Mouse (Mus musculus) WW6 (cell line): Measurements from ENCODE around the gene Itga9.
A peak's percentile ranks its signal among the peaks of the same experiment; 100 is the strongest.

Experiments used
- DNase-seq: peaks from one replicate; pipeline ENCODE4 v3.0.0-alpha.2; 2013; ENCODE audit warnings: low read depth, low spot score

Gene Itga9

DNA sequence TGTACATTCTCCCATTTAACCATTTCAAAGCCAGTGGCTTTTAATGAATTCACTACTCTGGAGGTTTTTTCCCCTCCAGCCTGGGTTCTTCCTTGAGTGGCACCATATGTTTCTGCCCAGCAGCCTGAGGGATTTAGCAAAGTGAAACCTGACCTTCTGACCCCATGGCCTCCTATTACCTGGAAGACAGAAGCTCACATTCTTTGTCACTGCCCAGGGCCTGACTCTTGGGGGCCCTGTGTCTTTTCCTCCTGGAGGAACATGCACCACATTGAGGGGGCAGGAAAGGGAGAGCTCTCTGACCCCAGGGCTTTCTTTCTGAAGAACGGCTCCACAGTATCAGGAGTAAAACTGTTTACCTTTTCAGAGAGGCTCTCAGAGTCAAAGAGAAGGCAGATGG is 46.9 kb downstream of the Itga9 start:
- no peak for DNase-seq

DNA sequence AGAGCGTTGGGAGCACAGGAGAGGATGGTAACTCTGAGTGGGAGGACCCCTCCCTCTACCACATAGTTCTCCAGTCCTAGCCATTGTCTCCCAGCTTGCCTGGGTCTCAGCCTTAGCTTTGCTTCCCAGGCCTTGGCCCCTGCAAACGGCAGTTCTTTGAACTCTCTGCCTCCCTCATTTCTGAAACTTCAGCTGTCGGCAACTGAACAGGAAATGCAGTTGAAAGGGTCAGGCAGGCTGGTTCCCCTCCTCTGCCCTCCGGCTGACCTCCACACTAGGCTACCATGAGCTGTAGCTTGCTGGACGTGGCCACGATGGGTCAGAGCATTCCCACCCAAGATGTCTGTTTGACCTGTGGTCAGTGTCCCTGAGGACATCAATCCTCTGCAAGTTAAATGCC is 48.5 kb downstream of the Itga9 start:
- DNase-seq: no peak

DNA sequence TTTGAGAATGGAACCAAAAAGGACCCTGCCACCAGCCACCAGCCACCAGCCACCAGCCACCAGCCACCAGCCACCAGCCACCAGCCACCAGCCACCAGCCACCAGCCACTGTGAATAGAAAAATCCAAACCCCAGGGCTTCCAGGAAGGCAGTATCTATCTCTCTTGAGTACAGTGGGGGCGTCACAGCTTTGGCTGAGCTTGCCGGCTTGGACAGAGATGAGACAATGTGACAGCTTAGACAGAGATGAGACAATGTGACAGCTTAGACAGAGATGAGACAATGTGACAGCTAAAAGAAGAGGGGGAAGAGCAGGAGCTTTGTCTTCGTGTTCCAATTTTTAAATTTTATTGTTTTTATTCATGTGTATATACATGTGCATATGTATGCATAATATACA is 49.2 kb downstream of the Itga9 start:
- DNase-seq: no peak

DNA sequence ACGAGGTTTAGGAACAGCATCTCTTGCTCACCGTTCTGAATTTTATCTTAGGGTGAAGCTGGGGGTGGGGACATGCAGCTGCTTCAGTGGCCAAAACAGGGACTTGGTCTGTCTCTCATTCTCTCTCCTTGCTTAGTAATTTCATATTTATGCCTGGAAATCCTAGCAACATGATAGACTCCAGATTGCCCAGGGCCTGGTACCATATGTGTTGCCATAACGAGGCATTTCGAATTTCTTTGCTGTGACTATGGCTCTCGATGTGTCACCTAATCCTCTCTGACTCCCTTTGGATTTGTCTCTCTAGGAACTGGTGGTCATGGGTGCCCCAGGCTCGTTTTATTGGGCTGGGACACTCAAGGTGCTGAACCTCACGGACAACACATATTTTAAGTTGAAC is 51.7 kb downstream of the Itga9 start:
- no peak for DNase-seq

DNA sequence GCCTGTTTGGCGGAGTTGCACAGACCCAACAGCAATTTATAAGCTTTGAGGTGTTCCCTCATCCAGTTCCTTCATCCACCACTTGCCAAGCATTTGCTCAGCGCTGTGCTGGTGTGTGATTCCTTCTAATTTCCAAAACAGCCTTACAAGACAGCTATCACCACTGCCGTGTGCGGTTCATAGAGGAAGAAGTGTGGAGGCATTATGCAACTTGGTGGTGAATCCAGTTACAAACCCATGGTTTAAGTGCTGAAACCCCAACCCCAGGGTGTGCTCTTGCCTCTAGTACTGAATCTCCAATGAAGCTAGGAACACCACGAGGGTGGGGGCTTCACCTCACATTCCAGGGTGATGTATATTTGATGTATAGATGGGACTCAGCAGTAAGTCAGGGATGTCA is 53.3 kb downstream of the Itga9 start:
- DNase-seq: no peak

DNA sequence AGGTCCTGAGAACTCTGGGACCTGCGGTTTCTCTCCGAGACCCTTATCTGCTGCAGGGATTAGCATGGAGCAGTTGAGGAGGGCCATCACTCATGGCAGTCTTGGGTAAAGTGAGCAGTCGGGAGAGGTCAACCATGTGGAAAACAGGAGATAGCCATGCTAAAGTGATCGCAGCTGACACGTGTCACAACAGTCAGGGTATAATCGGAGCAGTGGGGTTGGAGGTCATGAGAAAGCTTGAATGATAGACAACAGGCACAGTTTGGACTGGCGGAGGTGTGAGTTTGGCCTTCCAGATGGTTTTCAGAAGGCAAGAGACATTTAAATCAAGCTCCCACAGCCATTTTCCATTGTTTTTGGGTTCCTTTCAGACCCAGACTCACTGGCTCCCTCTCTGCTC is 53.8 kb downstream of the Itga9 start:
- no peak for DNase-seq

DNA sequence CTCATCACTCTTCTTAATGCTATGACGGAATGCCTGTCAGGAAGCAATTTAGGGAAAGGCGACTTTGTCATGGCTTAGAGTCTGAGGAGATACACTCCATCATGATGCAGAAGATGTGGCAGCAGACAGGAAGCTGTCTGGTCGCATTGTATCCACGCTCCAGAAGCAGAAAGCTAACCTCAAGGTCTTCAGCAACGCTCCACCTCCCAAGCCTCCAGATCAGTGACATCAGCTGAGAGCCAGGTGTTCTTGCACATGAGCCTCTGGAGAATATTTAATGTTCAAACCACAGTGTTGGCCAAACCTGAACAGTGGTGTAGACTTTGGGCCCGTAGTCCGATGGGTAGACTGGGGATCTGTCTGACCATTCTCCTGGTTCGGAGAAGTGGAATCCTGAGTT is 55.5 kb downstream of the Itga9 start:
- DNase-seq: no peak

DNA sequence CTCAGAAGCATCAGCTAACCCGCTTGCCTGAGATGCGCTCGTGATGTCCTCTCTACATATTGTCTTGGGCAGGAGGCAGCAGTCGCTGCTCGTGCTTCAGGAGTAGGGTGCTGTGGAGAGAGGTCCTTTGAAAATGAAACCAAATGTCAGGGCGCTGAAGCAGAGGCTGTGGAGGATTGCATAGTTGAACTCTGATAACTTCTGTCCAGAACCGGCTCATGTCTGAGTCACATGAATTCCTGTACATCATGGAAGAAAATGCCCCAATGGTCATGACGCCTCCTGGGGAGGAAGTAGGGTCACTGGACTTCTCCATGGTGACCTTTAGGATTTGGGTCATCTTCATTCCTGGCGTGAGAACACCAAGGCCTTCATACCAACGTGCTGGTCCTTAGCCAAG is 56.0 kb downstream of the Itga9 start:
- DNase-seq: no peak

DNA sequence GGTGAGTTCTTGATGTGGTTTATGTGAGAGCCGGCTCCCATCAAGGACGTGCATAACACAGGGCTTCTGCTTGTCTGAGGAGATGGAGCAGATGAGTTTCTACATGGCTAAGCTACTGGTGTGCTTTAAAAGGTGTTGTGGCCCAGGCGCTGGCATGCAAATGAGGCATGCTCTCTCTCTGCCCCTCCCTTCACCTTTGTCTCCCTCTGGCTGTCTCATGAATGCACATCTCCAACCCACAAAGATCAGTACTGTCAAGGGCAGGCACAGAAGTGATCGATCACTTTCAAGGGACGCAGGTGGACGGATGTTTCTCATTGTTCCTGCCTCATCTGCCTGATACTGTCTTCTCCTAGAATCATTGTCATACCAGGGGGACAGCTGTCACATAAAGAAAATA is 57.4 kb downstream of the Itga9 start:
- DNase-seq: no peak

DNA sequence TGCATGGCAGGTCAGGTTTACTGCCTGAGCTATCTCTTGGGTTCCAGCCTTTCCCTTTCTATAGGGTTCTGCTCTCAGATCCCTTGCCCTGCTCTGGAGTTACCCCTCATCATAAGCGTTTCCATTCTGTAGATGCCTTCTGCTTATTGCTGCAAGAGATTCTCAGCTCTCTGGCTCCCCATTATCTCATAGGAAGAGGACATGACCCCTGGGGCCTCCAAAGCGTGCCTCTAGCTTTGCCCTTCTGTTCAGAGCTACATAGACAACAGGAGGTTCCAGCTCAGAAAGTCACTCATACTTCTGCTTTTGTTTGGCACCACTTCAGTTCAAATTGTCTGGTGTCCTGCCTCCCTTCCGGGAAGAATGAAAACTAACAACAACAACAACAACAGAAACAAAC is 59.6 kb downstream of the Itga9 start:
- no peak for DNase-seq

DNA sequence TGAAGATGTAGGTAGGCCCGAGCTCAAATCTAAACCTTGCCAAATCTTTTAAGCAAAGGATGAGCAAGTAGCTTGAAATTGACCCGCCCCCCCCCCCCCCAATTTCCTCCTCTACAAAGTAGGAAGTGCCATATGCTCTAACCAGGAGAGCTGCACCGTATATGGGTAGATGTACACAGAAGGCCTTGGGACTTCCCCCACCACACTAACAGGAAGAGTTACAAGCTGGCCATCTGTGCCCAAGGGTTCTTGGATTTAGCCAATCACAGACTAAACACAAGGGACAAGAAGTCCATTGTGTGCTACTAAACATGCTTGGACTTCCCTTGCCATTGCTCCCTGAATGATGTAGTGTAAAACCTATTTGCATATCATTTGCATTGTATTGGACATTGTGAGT is 63.2 kb downstream of the Itga9 start:
- DNase-seq: no peak

DNA sequence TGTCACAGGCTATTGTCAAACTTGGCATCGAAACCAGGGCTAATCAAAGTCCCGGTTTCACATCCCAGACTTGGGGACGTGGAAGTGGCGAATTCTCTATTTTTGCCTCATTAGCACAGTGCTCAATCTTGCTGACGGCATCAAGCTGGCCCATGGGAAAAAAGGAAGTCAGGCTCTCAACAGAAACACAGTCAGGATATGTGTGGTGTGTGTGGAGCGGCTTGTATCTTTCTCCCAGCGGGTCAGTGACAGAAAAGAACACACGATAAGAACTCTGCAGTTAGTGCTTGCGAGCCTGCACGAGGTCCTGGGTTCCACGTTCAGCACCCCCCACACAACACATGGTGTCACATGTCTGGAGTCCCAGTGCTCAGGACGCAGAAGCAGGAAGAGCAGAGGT is 67.8 kb downstream of the Itga9 start:
- no peak for DNase-seq

DNA sequence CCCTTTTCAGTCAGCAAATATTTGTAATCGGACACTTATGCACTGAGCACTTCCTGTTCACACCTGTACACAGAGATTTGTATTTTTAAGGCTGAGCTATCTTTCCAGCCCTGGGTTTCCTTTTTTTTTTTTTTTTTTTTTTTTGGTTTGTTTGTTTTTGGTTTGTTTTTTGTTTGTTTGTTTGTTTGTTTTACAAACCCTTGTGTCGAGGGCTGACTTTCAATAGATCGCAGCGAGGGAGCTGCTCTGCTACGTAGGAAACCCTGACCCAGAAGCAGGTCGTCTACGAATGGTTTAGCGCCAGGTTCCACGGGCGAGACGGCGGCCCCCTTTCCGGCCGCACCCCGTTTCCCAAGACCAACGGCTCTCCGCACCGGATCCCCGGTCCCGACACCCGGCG is 68.3 kb downstream of the Itga9 start:
- DNase-seq: peak; percentile 18

DNA sequence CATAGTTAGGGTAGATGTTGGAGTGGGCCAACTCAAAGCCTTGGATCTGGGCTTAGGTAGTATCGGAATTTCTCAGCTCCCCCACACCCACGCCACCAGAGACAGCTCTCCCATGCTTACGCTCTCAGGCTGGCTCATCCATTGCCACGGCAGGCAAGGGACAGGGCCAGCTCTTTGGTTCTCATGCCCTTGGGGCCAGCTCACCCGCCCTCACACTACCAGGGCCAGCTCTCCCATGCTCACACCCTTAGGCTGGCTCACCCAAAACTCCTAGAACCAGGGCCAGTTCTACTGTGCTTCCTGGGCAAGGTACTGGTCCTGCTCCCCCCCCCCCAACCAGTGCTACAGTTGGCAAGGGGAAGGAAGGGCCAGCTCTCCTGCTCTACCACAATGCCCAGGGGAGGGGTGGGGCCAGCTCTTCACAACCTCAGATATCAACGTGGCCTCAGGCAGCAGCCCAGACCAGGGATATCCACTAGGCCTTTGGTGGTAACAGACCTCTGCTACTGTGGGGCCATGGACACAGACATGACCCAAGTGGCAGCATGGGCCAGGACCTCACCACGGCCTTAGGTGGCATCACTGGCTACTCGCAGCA is 69.2 kb downstream of the Itga9 start:
- DNase-seq: no peak

DNA sequence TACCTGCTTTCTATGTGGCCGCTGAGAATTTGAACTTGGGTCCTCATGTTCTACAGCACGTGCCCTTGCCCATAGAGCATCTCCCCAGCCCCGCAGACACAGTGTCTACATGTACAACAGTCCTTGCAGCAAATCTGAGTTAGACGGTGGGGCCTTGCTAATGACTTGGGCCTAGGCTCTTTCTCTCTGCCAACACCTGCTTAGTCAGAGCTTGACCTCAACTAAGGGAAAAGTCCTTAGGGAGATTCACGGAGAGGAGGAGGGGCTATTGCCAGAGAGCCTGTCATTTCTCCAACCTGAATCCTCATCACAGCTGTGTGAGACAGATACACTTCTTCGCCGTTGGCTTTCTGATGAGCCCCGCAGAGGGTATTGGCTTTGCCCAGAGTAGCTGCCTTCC is 70.2 kb downstream of the Itga9 start:
- DNase-seq: no peak

DNA sequence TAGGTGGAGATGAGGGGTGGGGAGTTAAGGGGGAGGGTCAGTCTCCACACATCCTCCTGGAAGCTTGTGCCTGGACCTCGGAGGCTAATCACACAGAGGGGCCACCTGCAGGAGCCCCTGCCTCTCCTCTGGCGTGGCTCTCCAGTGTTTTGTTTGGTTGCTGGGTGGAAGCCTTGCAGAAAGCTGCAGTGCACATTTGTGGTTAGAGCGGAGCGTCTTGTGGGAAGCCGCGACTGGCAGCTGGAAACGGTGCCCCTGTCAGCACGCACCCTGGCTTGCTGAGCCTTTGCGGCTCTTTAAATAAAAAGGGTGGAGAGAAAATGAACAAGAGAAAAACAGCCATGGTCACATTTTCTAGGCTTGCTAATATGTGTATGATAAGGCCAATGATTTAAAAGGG is 70.9 kb downstream of the Itga9 start:
- DNase-seq: no peak

DNA sequence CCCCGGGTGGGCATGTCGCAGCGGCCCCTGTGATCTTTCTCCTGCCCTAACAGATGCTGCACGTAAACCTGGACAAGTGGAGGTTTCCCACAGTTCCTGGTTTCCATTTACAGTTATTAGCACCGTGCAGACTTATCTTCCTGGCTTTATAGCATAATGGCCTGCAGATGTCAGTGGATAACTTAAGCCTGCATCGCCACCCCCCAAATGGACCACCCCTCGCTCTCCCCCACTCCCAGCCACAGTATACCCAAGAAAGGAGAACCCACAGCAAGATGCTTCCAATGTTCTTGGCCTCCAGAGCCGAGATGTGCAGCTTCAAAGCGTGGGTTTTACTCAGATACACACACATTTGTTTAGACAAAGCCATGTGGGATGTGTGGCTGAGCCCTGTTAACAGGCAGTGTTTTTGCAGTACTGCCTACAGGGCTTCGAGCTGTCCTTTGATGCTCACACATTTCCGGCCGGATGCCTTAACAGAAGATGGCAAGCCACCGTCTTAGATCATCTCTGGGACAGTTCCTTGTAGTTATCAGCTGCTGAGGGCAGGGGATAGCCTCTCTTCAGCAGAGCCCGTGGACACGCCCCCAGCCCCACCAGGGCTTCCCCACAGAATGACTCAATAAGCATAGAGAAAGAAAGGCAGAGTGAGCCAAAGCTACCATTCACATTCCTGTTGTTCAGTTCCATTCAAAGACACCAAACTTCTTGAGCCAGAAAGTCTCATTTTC is 71.7 kb downstream of the Itga9 start:
- no peak for DNase-seq

DNA sequence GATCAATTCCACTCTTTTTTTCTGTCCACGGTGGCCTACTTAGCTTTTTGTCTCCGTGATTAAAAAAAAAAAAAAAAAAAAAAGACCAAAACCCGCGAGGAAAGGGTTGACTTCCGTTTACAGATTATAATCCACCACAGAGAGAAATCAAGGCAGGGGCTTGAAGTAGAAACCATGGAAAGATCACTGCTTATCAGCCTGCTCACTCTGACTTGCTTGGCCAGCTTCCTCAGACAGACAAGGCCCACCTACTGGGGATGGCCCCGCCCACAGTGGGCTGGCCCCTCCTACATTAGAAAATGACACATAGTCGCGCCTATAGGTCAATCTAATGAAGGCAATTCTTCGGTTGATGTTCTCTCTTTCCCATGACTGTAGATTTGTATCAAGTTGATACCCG is 72.3 kb downstream of the Itga9 start:
- DNase-seq: no peak

DNA sequence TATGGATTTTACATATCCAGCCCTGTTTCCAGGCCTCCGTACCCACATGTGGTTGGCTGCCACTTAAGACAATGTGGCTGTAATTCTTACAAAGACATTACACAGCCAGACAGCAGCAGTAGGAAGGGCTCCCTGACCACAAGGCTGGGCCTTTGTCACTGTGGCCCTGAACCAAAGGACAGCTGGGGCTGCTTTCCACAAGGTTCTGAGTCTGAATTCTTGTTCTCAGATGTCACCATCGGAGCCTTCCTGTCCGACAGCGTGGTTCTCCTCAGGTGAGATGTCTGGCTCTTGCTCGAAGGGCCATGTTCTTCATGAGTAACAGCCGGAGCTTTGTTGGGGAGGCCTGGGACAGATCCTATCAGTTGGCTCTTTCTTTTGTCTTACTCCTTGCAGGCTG is 75.0 kb downstream of the Itga9 start:
- DNase-seq: no peak

DNA sequence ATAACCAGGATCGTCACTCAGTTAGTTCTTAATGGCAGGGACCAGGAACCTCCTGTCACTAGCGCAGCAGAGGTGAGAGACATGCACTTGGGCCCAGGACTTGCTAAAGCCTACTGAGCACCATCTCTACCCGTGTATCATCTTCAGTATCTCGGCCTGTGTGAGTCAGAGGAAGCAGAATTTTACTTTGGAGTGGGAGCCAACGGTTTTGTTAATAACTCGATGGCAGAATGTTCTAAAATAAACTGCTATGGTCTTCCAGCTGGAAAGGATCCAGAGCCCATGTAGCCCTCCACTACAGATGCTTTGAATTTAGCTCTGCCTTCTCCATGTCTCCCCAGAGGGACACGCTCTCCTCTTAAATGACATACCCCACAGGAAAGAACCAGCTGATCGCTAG is 75.7 kb downstream of the Itga9 start:
- DNase-seq: no peak

DNA sequence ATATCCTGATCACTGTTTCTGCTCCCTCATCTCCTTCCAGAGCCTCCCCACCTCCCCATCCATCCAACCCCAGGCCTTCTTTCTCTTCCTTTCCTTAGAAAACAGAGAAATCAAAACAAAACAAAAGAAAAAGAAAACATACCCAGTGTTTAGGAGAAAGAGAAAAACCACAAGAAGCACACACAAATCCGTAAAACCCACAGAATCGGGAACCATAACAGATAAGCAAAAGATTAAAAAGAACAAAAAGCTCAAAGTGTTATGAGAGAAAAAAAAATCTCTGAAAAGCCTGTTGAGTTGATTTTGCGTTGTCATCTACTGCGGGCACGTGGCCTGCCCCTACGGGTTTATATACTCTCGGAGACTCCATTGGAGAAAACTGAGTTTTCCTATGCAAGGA is 77.0 kb downstream of the Itga9 start:
- DNase-seq: no peak

DNA sequence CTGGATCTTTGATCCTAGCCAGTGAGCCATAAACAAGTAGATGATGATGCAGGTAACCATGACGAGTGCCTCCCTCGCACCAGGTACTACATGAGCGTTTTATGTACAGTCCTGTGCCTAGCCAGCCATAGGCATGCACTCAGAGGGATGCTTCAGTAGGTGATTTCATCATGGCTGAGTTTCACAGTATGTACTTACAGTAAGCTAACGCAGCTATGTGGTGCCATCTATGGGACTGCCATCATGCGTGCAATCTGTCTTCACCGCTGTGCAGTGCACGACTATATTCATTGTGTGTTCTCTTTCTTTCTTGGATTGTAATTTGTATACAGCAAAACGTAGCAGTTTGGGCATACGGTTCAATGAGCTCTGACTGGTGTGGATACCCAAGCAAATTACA is 77.9 kb downstream of the Itga9 start:
- DNase-seq: no peak

DNA sequence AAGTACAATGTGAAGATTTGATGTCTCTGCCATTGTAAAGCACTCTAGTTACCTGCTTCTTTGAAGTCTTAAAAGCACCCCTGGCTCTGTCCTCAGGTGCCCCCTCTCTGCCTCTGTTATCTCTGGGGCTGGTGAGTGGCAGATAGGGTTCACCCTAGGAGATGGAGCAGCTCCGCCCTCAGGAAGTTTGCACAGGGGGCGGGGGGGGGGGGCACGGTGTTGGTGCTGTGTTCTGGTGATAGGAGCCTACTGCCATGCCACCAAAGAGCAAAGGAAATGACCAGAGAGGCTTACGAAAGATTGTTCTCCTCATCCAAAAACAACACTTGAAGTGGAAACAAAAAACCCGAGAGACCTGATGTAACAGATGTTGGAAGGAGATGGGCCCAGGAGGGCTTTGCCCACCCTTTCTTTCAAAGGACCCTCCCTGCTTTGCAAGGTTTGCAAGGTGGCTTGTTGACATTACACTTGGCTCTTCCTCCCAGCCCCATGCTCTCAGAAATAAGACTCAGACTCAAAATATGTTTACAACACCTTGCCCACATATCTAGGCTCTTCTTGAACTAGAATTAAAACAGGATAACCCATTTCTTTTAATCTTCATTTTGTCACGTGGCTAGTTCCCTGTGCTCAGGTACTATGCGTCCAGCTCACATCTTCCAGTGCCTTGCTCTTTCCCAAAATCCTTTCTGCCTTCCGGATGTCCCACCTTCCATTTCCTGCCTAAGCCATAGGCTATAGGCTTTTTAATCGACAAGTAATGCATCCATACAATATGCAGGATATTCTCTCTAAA is 79.9 kb downstream of the Itga9 start:
- DNase-seq: no peak
